Mouse (Mus musculus): ENCODE measurements around the gene Hmmr. TPM values are rescaled to one million over a fixed set of nuclear protein-coding genes. Genes with fewer than 3 reads are reported as not detected.

Hmmr gene
- 10.7 TPM for polyA plus RNA-seq (2015; fragmentation: Illumina TruSeq; extraction: RNeasy Lipid Tissue Mini Kit (QIAGEN cat#74804); ENCODE audit: insufficient read depth, low replicate concordance)

GRCm38 (mm10) chr11:40733339-40734174, at the start of gene Hmmr, which contains the start of gene Nudcd2:
TSS of gene Hmmr (minus strand) at chr11:40733422.
TSS of gene Nudcd2 (plus strand) at chr11:40733667.

GRCm38 (mm10) chr11:40755109-40755627, 21.9 kb upstream of the Hmmr start, which contains the start of gene Ccng1:
TSS of gene Ccng1 (minus strand) at chr11:40755311.

DNA sequence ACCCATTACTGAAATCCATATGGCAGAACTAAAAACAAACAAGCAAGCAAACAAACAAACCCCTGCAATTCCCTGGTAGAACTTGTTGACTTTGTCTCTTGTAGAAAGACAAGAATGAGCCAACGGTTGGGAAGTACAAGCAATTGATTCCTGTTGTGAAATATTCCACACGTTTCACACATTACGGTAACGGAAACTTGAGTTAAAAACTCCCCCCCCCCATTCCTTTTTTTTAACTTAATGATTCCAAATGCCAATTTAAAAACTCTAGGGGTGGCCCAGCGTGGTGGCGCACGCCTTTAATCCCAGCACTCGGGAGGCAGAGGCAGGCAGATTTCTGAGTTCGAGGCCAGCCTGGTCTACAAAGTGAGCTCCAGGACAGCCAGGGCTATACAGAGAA, 38.1 kb downstream of the Hmmr start, which contains the start of gene Mat2b:
Gene Mat2b, minus strand, starts transcription at position 101 of the 400 bp plus-strand sequence.

Other genes with a start within 250 kb of the Hmmr start
- 148 TPM for gene Mat2b, start 38.2 kb downstream of the Hmmr start, polyA plus RNA-seq (2015; fragmentation: Illumina TruSeq; extraction: RNeasy Lipid Tissue Mini Kit (QIAGEN cat#74804); ENCODE audit: insufficient read depth, low replicate concordance)
- gene Nudcd2, start 245 bp upstream of the Hmmr start, polyA plus RNA-seq (2015; fragmentation: Illumina TruSeq; extraction: RNeasy Lipid Tissue Mini Kit (QIAGEN cat#74804); ENCODE audit: insufficient read depth, low replicate concordance), result 58.6 TPM
- gene Ccng1, start 21.9 kb upstream of the Hmmr start, polyA plus RNA-seq (2015; fragmentation: Illumina TruSeq; extraction: RNeasy Lipid Tissue Mini Kit (QIAGEN cat#74804); ENCODE audit: insufficient read depth, low replicate concordance), result 96.4 TPM